Mouse (Mus musculus) kidney, postnatal 14 days (tissue): ENCODE measurements around the gene Scn1b.

Experiments
- DNase-seq: peaks from one replicate; pipeline ENCODE4 v3.0.0; 2022; ENCODE audit warnings: mixed read lengths

The Scn1b gene

GRCm38 (mm10) chr7:31149271-31149670, 22.5 kb upstream of the Scn1b start:
- DNase-seq = no peak

GRCm38 (mm10) chr7:31148756-31149155, 22.0 kb upstream of the Scn1b start:
- DNase-seq = peak; percentile 55

GRCm38 (mm10) chr7:31148086-31148485, 21.3 kb upstream of the Scn1b start:
- DNase-seq = no peak

GRCm38 (mm10) chr7:31145596-31146160, 18.9 kb upstream of the Scn1b start:
- no peak for DNase-seq

- no peak for DNase-seq
Observed at GRCm38 (mm10) chr7:31144886-31145285, 18.1 kb upstream of the Scn1b start.

GRCm38 (mm10) chr7:31140941-31141340, 14.1 kb upstream of the Scn1b start:
- no peak for DNase-seq

- no peak for DNase-seq
Observed at GRCm38 (mm10) chr7:31140302-31140701, 13.5 kb upstream of the Scn1b start.

GRCm38 (mm10) chr7:31139765-31140164, 13.0 kb upstream of the Scn1b start:
- peak; percentile 76 for DNase-seq

GRCm38 (mm10) chr7:31135717-31136116, 8.9 kb upstream of the Scn1b start:
- no peak for DNase-seq

- no peak for DNase-seq
Observed at GRCm38 (mm10) chr7:31131866-31132265, 5.1 kb upstream of the Scn1b start.

GRCm38 (mm10) chr7:31130841-31131240, 4.0 kb upstream of the Scn1b start:
- peak; percentile 66 for DNase-seq

- no peak for DNase-seq
Observed at GRCm38 (mm10) chr7:31130197-31130596, 3.4 kb upstream of the Scn1b start.

- no peak for DNase-seq
Observed at GRCm38 (mm10) chr7:31128157-31128705, 1.4 kb upstream of the Scn1b start.

GRCm38 (mm10) chr7:31126211-31126751, 522 bp downstream of the Scn1b start:
- DNase-seq = no peak

GRCm38 (mm10) chr7:31125116-31125515, 1.7 kb downstream of the Scn1b start:
- no peak for DNase-seq

- no peak for DNase-seq
Observed at GRCm38 (mm10) chr7:31124381-31124780, 2.4 kb downstream of the Scn1b start.

- DNase-seq = no peak
Observed at GRCm38 (mm10) chr7:31123697-31124096, 3.1 kb downstream of the Scn1b start.

- no peak for DNase-seq
Observed at GRCm38 (mm10) chr7:31122641-31123631, 3.9 kb downstream of the Scn1b start.

GRCm38 (mm10) chr7:31119556-31119955, 7.2 kb downstream of the Scn1b start:
- DNase-seq = no peak

GRCm38 (mm10) chr7:31118486-31118885, 8.3 kb downstream of the Scn1b start:
- DNase-seq = peak; percentile 53

- DNase-seq = no peak
Observed at GRCm38 (mm10) chr7:31117465-31117864, 9.3 kb downstream of the Scn1b start.

- DNase-seq = no peak
Observed at GRCm38 (mm10) chr7:31116721-31117145, 10.1 kb downstream of the Scn1b start.

GRCm38 (mm10) chr7:31115587-31116043, 11.2 kb downstream of the Scn1b start:
- DNase-seq = peak; percentile 91
